Mouse (Mus musculus) cortical plate, adult 2 months (tissue): Measurements from ENCODE around the gene Rab44.

ENCODE experiments used
- CTCF ChIP-seq: fragments of 200-500 bp; IDR thresholded peaks from 2 replicates; pipeline ENCODE4 v1.5.1; 2011; ENCODE audit warnings: mild to moderate bottlenecking, control low read depth, low read length; ENCODE audit not compliant: insufficient read depth; ENCODE audit errors: extremely low read depth
- POLR2A ChIP-seq: fragments of 200-500 bp; IDR thresholded peaks from 2 replicates; pipeline ENCODE4 v1.6.1; 2011; ENCODE audit warnings: mild to moderate bottlenecking, low read length, control low read depth; ENCODE audit not compliant: insufficient read depth; ENCODE audit errors: extremely low read depth

- no peak for TF ChIP-seq POLR2A
- no peak for TF ChIP-seq CTCF
These were observed 58.1 kb downstream of the Rab44 start for GRCm38 (mm10) chr17:29172062-29172461.
